Mouse (Mus musculus) myocyte (in vitro differentiated cells): ENCODE measurements around the gene Tnrc6c. TPM values are rescaled to one million over a fixed set of nuclear protein-coding genes. Genes with fewer than 3 reads are reported as not detected.
A peak's percentile ranks its signal among the peaks of the same experiment; 100 is the strongest.

Experiments used
- H3K27me3 ChIP-seq: one replicate; pipeline ENCODE4 v1.6.1; 2011; ENCODE audit not compliant: control insufficient read depth, insufficient read depth, insufficient read length
- H3K36me3 ChIP-seq: one replicate; pipeline ENCODE4 v1.6.1; 2011; ENCODE audit not compliant: control insufficient read depth, insufficient read depth
- H3K4me2 ChIP-seq: one replicate; pipeline ENCODE4 v1.6.1; 2011; ENCODE audit warnings: low read depth, control low read depth
- H3K4me3 ChIP-seq: one replicate; pipeline ENCODE4 v1.5.1; 2011; ENCODE audit warnings: mild to moderate bottlenecking, control low read depth, moderate library complexity
- H3K79me2 ChIP-seq: one replicate; pipeline ENCODE4 v1.6.1; 2011; ENCODE audit not compliant: control insufficient read depth, insufficient read depth
- H3ac ChIP-seq: one replicate; pipeline ENCODE4 v1.6.1; 2011; ENCODE audit not compliant: control insufficient read depth, insufficient read length
- CEBPB ChIP-seq: IDR thresholded peaks from 2 replicates; pipeline ENCODE4 v1.6.1; 2011; ENCODE audit warnings: mild to moderate bottlenecking, moderate library complexity; ENCODE audit not compliant: poor library complexity, insufficient read depth, severe bottlenecking
- E2F4 ChIP-seq: IDR thresholded peaks from one replicate; pipeline ENCODE4 v1.6.1; 2011; ENCODE audit warnings: mild to moderate bottlenecking, control low read depth, moderate library complexity; ENCODE audit not compliant: insufficient read depth
- MAX ChIP-seq: IDR thresholded peaks from one replicate; pipeline ENCODE4 v1.6.1; 2011; ENCODE audit warnings: low read depth, mild to moderate bottlenecking, control low read depth
- MYOD1 ChIP-seq, 3 experiments: IDR thresholded peaks; one replicate each; pipeline ENCODE4 v1.6.1; 2011; ENCODE audit warnings: control low read depth in 2 of 3, low read depth in 2 of 3, mild to moderate bottlenecking in 2 of 3, moderate library complexity in 1 of 3; ENCODE audit not compliant: insufficient read length in 2 of 3, control insufficient read depth in 1 of 3
- MYOG ChIP-seq, 3 experiments: IDR thresholded peaks; one replicate each; pipeline ENCODE4 v1.6.1; 2011; ENCODE audit warnings: control low read depth in 2 of 3, low read depth in 2 of 3, mild to moderate bottlenecking in 2 of 3; ENCODE audit not compliant: insufficient read length in 2 of 3, control insufficient read depth in 1 of 3, insufficient read depth in 1 of 3
- POLR2A ChIP-seq: IDR thresholded peaks from one replicate; pipeline ENCODE4 v1.6.1; 2011; ENCODE audit warnings: low read depth, mild to moderate bottlenecking, control low read depth, moderate library complexity; ENCODE audit not compliant: insufficient read length
- POLR2AphosphoS2 ChIP-seq: IDR thresholded peaks from one replicate; pipeline ENCODE4 v1.6.1; 2011; ENCODE audit warnings: low read depth, control low read depth; ENCODE audit not compliant: insufficient read length
- REST ChIP-seq: IDR thresholded peaks from one replicate; pipeline ENCODE4 v1.6.1; 2011; ENCODE audit warnings: mild to moderate bottlenecking, control low read depth, moderate library complexity; ENCODE audit not compliant: insufficient read depth, insufficient read length
- SRF ChIP-seq: IDR thresholded peaks from one replicate; pipeline ENCODE4 v1.6.1; 2011; ENCODE audit warnings: low read depth; ENCODE audit not compliant: control insufficient read depth, insufficient read length
- TCF12 ChIP-seq: IDR thresholded peaks from one replicate; pipeline ENCODE4 v1.6.1; 2011; ENCODE audit warnings: mild to moderate bottlenecking, control low read depth; ENCODE audit not compliant: poor library complexity, insufficient read depth, severe bottlenecking
- TCF3 ChIP-seq: IDR thresholded peaks from one replicate; pipeline ENCODE4 v1.6.1; 2011; ENCODE audit warnings: low read depth, control low read depth; ENCODE audit not compliant: insufficient read length
- USF1 ChIP-seq: IDR thresholded peaks from one replicate; pipeline ENCODE4 v1.6.1; 2011; ENCODE audit warnings: low read depth, mild to moderate bottlenecking, control low read depth, moderate library complexity
- polyA plus RNA-seq: library from polyadenylated mRNA; unstranded; fragments of >200 nt; fragmentation: generic; extraction: Trizol; gene quantifications from one replicate; pipeline ENCODE4 v1.2.1, GENCODE M21; 2012; ENCODE audit warnings: missing spikeins

Gene Tnrc6c
- polyA plus RNA-seq, 1 experiment = 7.4 TPM

- no peak for TF ChIP-seq MAX
- TF ChIP-seq POLR2AphosphoS2 = no peak
- TF ChIP-seq E2F4 = no peak
- no peak for TF ChIP-seq SRF
- TF ChIP-seq TCF3 = no peak
- no peak for TF ChIP-seq MYOG (IDR thresholded peaks at IDR 0.05; ENCODE audit: control insufficient read depth in 1 of 3, insufficient read depth in 1 of 3, insufficient read length in 2 of 3, low read depth in 2 of 3)
- no peak for TF ChIP-seq REST
- TF ChIP-seq TCF12 = no peak
- no peak for TF ChIP-seq CEBPB
- H3ac ChIP-seq = no peak overlapping the region
- H3K4me3 ChIP-seq = no peak overlapping the region
- no peaks in the 10 kb centered on the region for H3K36me3 ChIP-seq
- H3K27me3 ChIP-seq = no peaks in the 10 kb centered on the region
- no peak overlapping the region for H3K4me2 ChIP-seq
- H3K79me2 ChIP-seq = no peaks in the 10 kb centered on the region
Measured at GRCm38 (mm10) chr11:117731470-117731869, 77.4 kb downstream of the Tnrc6c start.

- Histone ChIP-seq H3K36me3 (peaks cover 11% of the 10 kb centered on the region), H3K4me3 (no peak overlapping the region)
Measured at GRCm38 (mm10) chr11:117736037-117736689, 82.1 kb downstream of the Tnrc6c start.

GRCm38 (mm10) chr11:117738123-117738522 lies 84.0 kb downstream of the Tnrc6c start:
- Histone ChIP-seq H3ac (no peak overlapping the region), H3K27me3 (no peaks in the 10 kb centered on the region), H3K4me2 (no peak overlapping the region), H3K36me3 (peaks cover 13% of the 10 kb centered on the region), H3K4me3 (no peak overlapping the region), H3K79me2 (no peaks in the 10 kb centered on the region)
- TF ChIP-seq REST (no peak), MAX (no peak), USF1 (no peak)

More at GRCm38 (mm10) chr11:117736037-117736689, 82.1 kb downstream of the Tnrc6c start:
- Histone ChIP-seq H3ac (no peak overlapping the region), H3K79me2 (no peaks in the 10 kb centered on the region), H3K4me2 (no peak overlapping the region), H3K27me3 (no peaks in the 10 kb centered on the region)
- TF ChIP-seq MAX (no peak), E2F4 (no peak), MYOD1 (IDR thresholded peaks at IDR 0.05; ENCODE audit: control insufficient read depth in 1 of 3, insufficient read length in 2 of 3, low read depth in 2 of 3) (peak in 1 of 3 experiments; percentile 39), MYOG (IDR thresholded peaks at IDR 0.05; ENCODE audit: control insufficient read depth in 1 of 3, insufficient read depth in 1 of 3, insufficient read length in 2 of 3, low read depth in 2 of 3) (peak in 1 of 3 experiments; percentile 18)

- Histone ChIP-seq H3K27me3 (no peaks in the 10 kb centered on the region), H3K4me2 (no peak overlapping the region), H3ac (no peak overlapping the region), H3K4me3 (no peak overlapping the region), H3K36me3 (peaks cover 30% of the 10 kb centered on the region), H3K79me2 (no peaks in the 10 kb centered on the region)
- TF ChIP-seq CEBPB (no peak), USF1 (no peak), MYOD1 (IDR thresholded peaks at IDR 0.05; ENCODE audit: control insufficient read depth in 1 of 3, insufficient read length in 2 of 3, low read depth in 2 of 3) (no peak), SRF (no peak), MAX (no peak)
Measured at GRCm38 (mm10) chr11:117741128-117741527, 87.0 kb downstream of the Tnrc6c start.

GRCm38 (mm10) chr11:117742243-117742642 lies 88.2 kb downstream of the Tnrc6c start:
- no peak for TF ChIP-seq E2F4
- Histone ChIP-seq H3K79me2 (no peaks in the 10 kb centered on the region), H3K27me3 (no peaks in the 10 kb centered on the region), H3K36me3 (peaks cover 32% of the 10 kb centered on the region), H3ac (no peak overlapping the region), H3K4me2 (no peak overlapping the region), H3K4me3 (no peak overlapping the region)

GRCm38 (mm10) chr11:117742715-117743114 lies 88.6 kb downstream of the Tnrc6c start:
- H3K4me2 ChIP-seq = no peak overlapping the region
- H3K27me3 ChIP-seq = no peaks in the 10 kb centered on the region
- no peak overlapping the region for H3K4me3 ChIP-seq
- H3K36me3 ChIP-seq = peaks cover 34% of the 10 kb centered on the region
- no peak overlapping the region for H3ac ChIP-seq
- no peaks in the 10 kb centered on the region for H3K79me2 ChIP-seq
- TF ChIP-seq USF1 = no peak
- peak in 2 of 3 experiments; percentile 37 to 53 for TF ChIP-seq MYOG (IDR thresholded peaks at IDR 0.05; ENCODE audit: control insufficient read depth in 1 of 3, insufficient read depth in 1 of 3, insufficient read length in 2 of 3, low read depth in 2 of 3)
- peak in 2 of 3 experiments; percentile 44 to 74 for TF ChIP-seq MYOD1 (IDR thresholded peaks at IDR 0.05; ENCODE audit: control insufficient read depth in 1 of 3, insufficient read length in 2 of 3, low read depth in 2 of 3)
- TF ChIP-seq REST = no peak
- no peak for TF ChIP-seq POLR2AphosphoS2
- TF ChIP-seq POLR2A = no peak
- no peak for TF ChIP-seq CEBPB
- no peak for TF ChIP-seq TCF12
- TF ChIP-seq E2F4 = no peak
- TF ChIP-seq SRF = no peak
- no peak for TF ChIP-seq MAX
- no peak for TF ChIP-seq TCF3
